Mouse (Mus musculus) brain, embryonic 18.5 days (tissue): ENCODE measurements around the gene Mef2d.
"Not testable (repeated sequence)": the region's sequence is repeated elsewhere in the genome, so short reads cannot be mapped to it uniquely, and the experiment has no call there.

Experiments used
- DNase-seq: peaks from one replicate; pipeline ENCODE4 v3.0.0-alpha.2; 2012; ENCODE audit warnings: low read depth, low spot score

Gene Mef2d

GRCm38 (mm10) chr3:88150061-88150998 lies 8.2 kb downstream of the Mef2d start:
- DNase-seq: no peak

- no peak for DNase-seq
Measured at GRCm38 (mm10) chr3:88150999-88151364, 8.8 kb downstream of the Mef2d start.

GRCm38 (mm10) chr3:88152056-88152455 lies 9.9 kb downstream of the Mef2d start:
- DNase-seq: peak; percentile 82

- DNase-seq: no peak
Measured at GRCm38 (mm10) chr3:88153290-88154011, 11.3 kb downstream of the Mef2d start.

- DNase-seq: no peak
Measured at GRCm38 (mm10) chr3:88154236-88154635, 12.1 kb downstream of the Mef2d start.

- no peak for DNase-seq
Measured at GRCm38 (mm10) chr3:88156817-88157216, 14.6 kb downstream of the Mef2d start.

- DNase-seq: no peak
Measured at GRCm38 (mm10) chr3:88157771-88158597, 15.8 kb downstream of the Mef2d start.

GRCm38 (mm10) chr3:88158991-88159390 lies 16.8 kb downstream of the Mef2d start:
- no peak for DNase-seq

- no peak for DNase-seq
Measured at GRCm38 (mm10) chr3:88160856-88161255, 18.7 kb downstream of the Mef2d start.

- DNase-seq: no peak
Measured at GRCm38 (mm10) chr3:88162259-88162658, 20.1 kb downstream of the Mef2d start.

- DNase-seq: no peak
Measured at GRCm38 (mm10) chr3:88162811-88163210, 20.6 kb downstream of the Mef2d start.

- DNase-seq: no peak
Measured at GRCm38 (mm10) chr3:88163847-88164246, 21.7 kb downstream of the Mef2d start.

GRCm38 (mm10) chr3:88164263-88164662 lies 22.1 kb downstream of the Mef2d start:
- DNase-seq: no peak

- no peak for DNase-seq
Measured at GRCm38 (mm10) chr3:88166056-88166455, 23.9 kb downstream of the Mef2d start.

- DNase-seq: no peak
Measured at GRCm38 (mm10) chr3:88170361-88170760, 28.2 kb downstream of the Mef2d start.

GRCm38 (mm10) chr3:88172440-88172839 lies 30.3 kb downstream of the Mef2d start:
- no peak for DNase-seq

- no peak for DNase-seq
Measured at GRCm38 (mm10) chr3:88173375-88173774, 31.2 kb downstream of the Mef2d start.

GRCm38 (mm10) chr3:88174894-88175293 lies 32.7 kb downstream of the Mef2d start:
- DNase-seq: no peak

GRCm38 (mm10) chr3:88177106-88177505 lies 34.9 kb downstream of the Mef2d start:
- no peak for DNase-seq

- peak; percentile 100 for DNase-seq
Measured at GRCm38 (mm10) chr3:88177562-88178345, 35.6 kb downstream of the Mef2d start.

GRCm38 (mm10) chr3:88178346-88178733 lies 36.2 kb downstream of the Mef2d start:
- DNase-seq: not testable (repeated sequence)
